Comparison of ENCODE assay signal across 21 mouse cellular contexts in the genomic region with DNA sequence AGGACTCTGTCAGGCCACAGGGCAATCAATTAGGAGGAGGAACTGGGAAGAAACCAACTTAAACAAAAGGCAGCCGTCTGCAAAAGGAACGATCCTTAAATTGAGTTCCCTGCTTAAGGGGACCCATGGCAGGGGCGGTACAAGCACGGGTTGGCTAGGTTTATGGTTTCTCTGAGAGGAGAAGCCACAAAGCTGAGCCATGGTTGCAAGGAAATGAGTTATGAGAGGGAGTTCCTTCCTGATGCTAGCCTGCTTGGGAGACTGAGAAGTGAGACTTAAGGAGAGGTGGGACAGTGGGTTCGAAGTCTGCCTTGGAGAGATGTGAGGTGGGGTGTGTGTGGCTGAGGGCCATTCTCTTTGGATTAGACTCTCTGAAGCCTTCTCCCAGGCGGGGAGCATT. TPM values are rescaled to one million over a fixed set of nuclear protein-coding genes. Genes with fewer than 3 reads are reported as not detected.
DNase-seq lines count a peak whose midpoint lies in the region; ATAC-seq and TF ChIP-seq lines count a peak whose summit lies in the region.
"Had no signal": no experiment of that assay in that cellular context is flagged by ENCODE, and none has a peak within 500 bp of the region (broad histone marks: within the 10 kb centered on the region; RNA-seq: fewer than 3 reads in every experiment).

No protein-coding gene starts in this region.

- no peak overlapping the region for H3K9ac ChIP-seq in forebrain, embryonic 12.5 days
- no peak overlapping the region for H3K9ac ChIP-seq in lung, embryonic 16.5 days (ENCODE audit: low read length)
- H3K9ac ChIP-seq in liver, embryonic 13.5 days: no peak overlapping the region
- peak overlapping the region; percentile 52; the same call in 1 of the 2 replicates for H3K9ac ChIP-seq in stomach, embryonic 16.5 days (ENCODE audit: low read length)
- H3K9ac ChIP-seq: embryonic facial prominence, embryonic 13.5 days; limb, embryonic 15.5 days; midbrain, embryonic 12.5 days; neural tube, embryonic 13.5 days had no signal

- H3K36me3 ChIP-seq in forebrain, embryonic 10.5 days (replicated peaks): peaks cover 16% of the 10 kb centered on the region
- peaks cover 10% of the 10 kb centered on the region; the same call in 1 of the 2 replicates for H3K36me3 ChIP-seq in forebrain, embryonic 12.5 days (replicated peaks)
- H3K36me3 ChIP-seq in lung, embryonic 16.5 days (ENCODE audit: control insufficient read depth, insufficient read depth, low read length): no peaks in the 10 kb centered on the region
- peaks cover 6% of the 10 kb centered on the region for H3K36me3 ChIP-seq in liver, embryonic 13.5 days
- H3K36me3 ChIP-seq in stomach, embryonic 16.5 days (ENCODE audit: control insufficient read depth, insufficient read depth, low read length): 0 out of 2 replicates have a peak, but pooled peaks cover 6% of the 10 kb centered on the region
- H3K36me3 ChIP-seq: limb, embryonic 15.5 days; neural tube, embryonic 13.5 days had no signal

- no peaks in the 10 kb centered on the region for H3K9me3 ChIP-seq in forebrain, embryonic 10.5 days
- no peaks in the 10 kb centered on the region for H3K9me3 ChIP-seq in forebrain, embryonic 12.5 days
- H3K9me3 ChIP-seq in lung, embryonic 16.5 days (ENCODE audit: control insufficient read depth, low read length): no peaks in the 10 kb centered on the region
- no peaks in the 10 kb centered on the region for H3K9me3 ChIP-seq in liver, embryonic 13.5 days (replicated peaks)
- no peaks in the 10 kb centered on the region for H3K9me3 ChIP-seq in stomach, embryonic 16.5 days (replicated peaks; ENCODE audit: control insufficient read depth, low read length)
- H3K9me3 ChIP-seq: embryonic facial prominence, embryonic 13.5 days; hindbrain, embryonic 10.5 days; limb, embryonic 15.5 days; midbrain, embryonic 12.5 days; neural tube, embryonic 13.5 days had no signal

- no peak for TF ChIP-seq CTCF in gastrocnemius, adult 2 months (IDR thresholded peaks at IDR 0.05)

- no peak for ATAC-seq in forebrain, embryonic 12.5 days (ENCODE audit: low FRiP score)
- ATAC-seq in lung, embryonic 16.5 days (ENCODE audit: low read depth): no peak
- no peak for ATAC-seq in liver, embryonic 13.5 days (ENCODE audit: low read depth)
- ATAC-seq in stomach, embryonic 16.5 days (ENCODE audit: insufficient read depth, low FRiP score): no peak
- ATAC-seq: CD4-positive, CD25-positive, alpha-beta regulatory T cell, adult 4 months; Patski had no signal

- peak overlapping the region; percentile 37; the same call in 1 of the 2 replicates for H3K27ac ChIP-seq in forebrain, embryonic 10.5 days
- no peak overlapping the region for H3K27ac ChIP-seq in forebrain, embryonic 12.5 days
- peak overlapping the region; percentile 57 for H3K27ac ChIP-seq in lung, embryonic 16.5 days (ENCODE audit: low read length)
- peak overlapping the region; percentile 41 for H3K27ac ChIP-seq in liver, embryonic 13.5 days
- no peak overlapping the region; the same call in 1 of the 2 replicates for H3K27ac ChIP-seq in stomach, embryonic 16.5 days (ENCODE audit: low read length)
- no peak overlapping the region for H3K27ac ChIP-seq in gastrocnemius, adult 2 months
- H3K27ac ChIP-seq: embryonic facial prominence, embryonic 13.5 days; hindbrain, embryonic 10.5 days; limb, embryonic 15.5 days; midbrain, embryonic 12.5 days; neural tube, embryonic 13.5 days had no signal

- 46% methylated on average over 6 of the region's 6 CpGs for WGBS in forebrain, embryonic 10.5 days
- 35% methylated on average over 6 of the region's 6 CpGs for WGBS in forebrain, embryonic 12.5 days
- WGBS in lung, embryonic 16.5 days: 42% methylated on average over 6 of the region's 6 CpGs
- 31% methylated on average over 6 of the region's 6 CpGs for WGBS in liver, embryonic 13.5 days (ENCODE audit: insufficient replicate concordance)
- 38% methylated on average over 6 of the region's 6 CpGs for WGBS in stomach, embryonic 16.5 days

- H3K4me3 ChIP-seq in forebrain, embryonic 10.5 days: no peak overlapping the region
- H3K4me3 ChIP-seq in forebrain, embryonic 12.5 days (replicated peaks): no peak overlapping the region
- H3K4me3 ChIP-seq in lung, embryonic 16.5 days (ENCODE audit: low read length): no peak overlapping the region
- no peak overlapping the region for H3K4me3 ChIP-seq in liver, embryonic 13.5 days (replicated peaks)
- H3K4me3 ChIP-seq in stomach, embryonic 16.5 days (replicated peaks; ENCODE audit: low read length): no peak overlapping the region
- H3K4me3 ChIP-seq in gastrocnemius, adult 2 months: no peak overlapping the region
- H3K4me3 ChIP-seq: embryonic facial prominence, embryonic 13.5 days; hindbrain, embryonic 10.5 days; limb, embryonic 15.5 days; midbrain, embryonic 12.5 days; neural tube, embryonic 13.5 days had no signal

- H3K27me3 ChIP-seq in forebrain, embryonic 10.5 days (ENCODE audit: poor library complexity, severe bottlenecking): no peaks in the 10 kb centered on the region
- H3K27me3 ChIP-seq in forebrain, embryonic 12.5 days: no peaks in the 10 kb centered on the region
- no peaks in the 10 kb centered on the region for H3K27me3 ChIP-seq in lung, embryonic 16.5 days (ENCODE audit: control insufficient read depth, insufficient read depth, low read depth, low read length)
- no peaks in the 10 kb centered on the region for H3K27me3 ChIP-seq in liver, embryonic 13.5 days
- no peaks in the 10 kb centered on the region for H3K27me3 ChIP-seq in stomach, embryonic 16.5 days (ENCODE audit: control insufficient read depth, insufficient read depth, low read length)
- H3K27me3 ChIP-seq: embryonic facial prominence, embryonic 13.5 days; limb, embryonic 15.5 days; midbrain, embryonic 12.5 days; neural tube, embryonic 13.5 days; Patski had no signal

- no peak for DNase-seq in forebrain, embryonic 10.5 days (ENCODE audit: extremely low spot score, low spot score)
- no peak for DNase-seq in lung, postnatal 4 days
- no peak for DNase-seq in liver, embryonic 13.5 days
- no peak for DNase-seq in gastrocnemius, adult 8-10 months (ENCODE audit: low spot score in 2 of 2)
- no peak for DNase-seq in gastrocnemius, adult 2 months
- DNase-seq: adrenal gland, adult 8-10 months; cerebellum, postnatal 10 days; gastrocnemius, postnatal 14 days; kidney, adult 18-20 months; kidney, postnatal 25 days; thymus, adult 2 months had no signal

- intact Hi-C loops in gastrocnemius, adult 2 months (cut with DNase I): no loop called here

- peaks cover 29% of the 10 kb centered on the region for H3K4me1 ChIP-seq in forebrain, embryonic 10.5 days
- peaks cover 4% of the 10 kb centered on the region; the same call in 1 of the 2 replicates for H3K4me1 ChIP-seq in forebrain, embryonic 12.5 days
- no peaks in the 10 kb centered on the region; the same call in none of the 2 replicates for H3K4me1 ChIP-seq in lung, embryonic 16.5 days (replicated peaks; ENCODE audit: control insufficient read depth, insufficient read depth, low read length)
- H3K4me1 ChIP-seq in liver, embryonic 13.5 days (replicated peaks): peaks cover 39% of the 10 kb centered on the region
- H3K4me1 ChIP-seq in stomach, embryonic 16.5 days (ENCODE audit: control insufficient read depth, insufficient read depth, low read length): peaks cover 5% of the 10 kb centered on the region; the same call in 1 of the 2 replicates
- H3K4me1 ChIP-seq: hindbrain, embryonic 10.5 days had no signal

- H3K4me2 ChIP-seq in forebrain, embryonic 12.5 days: no peak overlapping the region
- no peak overlapping the region for H3K4me2 ChIP-seq in lung, embryonic 16.5 days (ENCODE audit: low read depth, low read length)
- no peak overlapping the region for H3K4me2 ChIP-seq in liver, embryonic 13.5 days
- H3K4me2 ChIP-seq in stomach, embryonic 16.5 days (ENCODE audit: low read depth, low read length): no peak overlapping the region
- H3K4me2 ChIP-seq: embryonic facial prominence, embryonic 13.5 days; limb, embryonic 15.5 days; midbrain, embryonic 12.5 days; neural tube, embryonic 13.5 days had no signal

RNA-seq across cellular contexts. Expression of a gene that starts 1.2 kb away (rescaled TPM):
- polyA plus RNA-seq in forebrain, embryonic 10.5 days (2016; fragmentation: Nextera tagmentation; extraction: Ambion mirVana): 1.9 and 2.2 TPM in 2 replicates
- polyA plus RNA-seq in forebrain, embryonic 12.5 days (2016; fragmentation: Nextera tagmentation; extraction: Ambion mirVana): 0.76 and 0.79 TPM in 2 replicates
- polyA plus RNA-seq in lung, embryonic 16.5 days (2015; fragmentation: Nextera tagmentation; extraction: Ambion mirVana): 0.54 and 0.64 TPM in 2 replicates
- polyA plus RNA-seq in liver, embryonic 13.5 days (2015; fragmentation: Nextera tagmentation; extraction: Ambion mirVana): 13.4 and 17.9 TPM in 2 replicates
- polyA plus RNA-seq in stomach, embryonic 16.5 days (2015; fragmentation: Nextera tagmentation; extraction: Ambion mirVana): 0.28 and 0.31 TPM in 2 replicates
- total RNA-seq in gastrocnemius, adult 8-10 months (2022): not detected
- not detected for total RNA-seq in gastrocnemius, adult 2 months (2021)
- total RNA-seq: gastrocnemius, postnatal 14 days had no signal
- polyA plus RNA-seq: Patski had no signal

Comparison
In these comparisons a context has a peak if more than half of its experiments do, and no peak if none do; other contexts are left out.
1. H3K27ac ChIP-seq: peak in forebrain, embryonic 10.5 days (single experiment), lung, embryonic 16.5 days (single experiment) and liver, embryonic 13.5 days (single experiment); none in forebrain, embryonic 12.5 days (single experiment), stomach, embryonic 16.5 days (single experiment) and gastrocnemius, adult 2 months (single experiment).